ENCODE assay signal across 8 mouse cellular contexts in the genomic region with DNA sequence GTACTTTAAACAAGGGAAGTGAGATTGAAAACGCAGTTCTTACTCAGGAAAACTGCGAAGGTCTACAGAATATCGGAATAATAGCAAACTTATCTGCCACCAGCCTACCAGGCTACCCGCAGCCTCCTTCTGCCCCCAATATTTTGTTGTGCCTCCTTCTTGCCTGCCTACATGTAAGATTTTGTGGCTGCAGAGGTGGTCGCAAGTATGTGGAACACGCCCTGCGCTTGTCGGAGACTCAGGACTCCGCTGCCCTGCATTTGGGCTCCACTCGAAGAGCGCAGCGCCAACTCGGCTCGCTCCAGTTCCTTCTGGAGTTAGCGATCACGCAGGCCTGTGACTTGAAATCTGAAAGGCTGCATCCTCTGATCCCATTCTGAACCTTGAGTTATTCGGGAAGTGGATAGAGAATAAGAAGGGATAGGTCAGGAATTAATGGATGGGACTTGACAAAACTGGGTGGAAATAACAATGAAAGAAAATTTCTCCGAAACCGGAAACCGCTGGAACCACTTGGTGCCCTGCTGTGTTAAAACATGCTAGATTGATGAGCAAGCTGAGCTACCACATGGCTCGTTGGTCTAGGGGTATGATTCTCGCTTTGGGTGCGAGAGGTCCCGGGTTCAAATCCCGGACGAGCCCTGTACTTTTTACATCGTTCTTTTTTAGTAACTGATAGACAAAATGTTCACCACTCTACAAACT. TPM values are rescaled to one million over a fixed set of nuclear protein-coding genes. Genes with fewer than 3 reads are reported as not detected.
DNase-seq lines count a peak whose midpoint lies in the region; ATAC-seq and TF ChIP-seq lines count a peak whose summit lies in the region.

No protein-coding gene starts in this region.

- peak; percentile 89 for DNase-seq in kidney, postnatal 0 days (ENCODE audit: low spot score)
- DNase-seq in liver, embryonic 11.5 days (ENCODE audit: low spot score): peak; percentile 84

- H3K36me3 ChIP-seq in C2C12 (ENCODE audit: control insufficient read depth, insufficient read depth): no peaks in the 10 kb centered on the region
- H3K36me3 ChIP-seq in heart, embryonic 11.5 days (ENCODE audit: control insufficient read depth, insufficient read depth, low read length): no peaks in the 10 kb centered on the region
- no peaks in the 10 kb centered on the region for H3K36me3 ChIP-seq in kidney, postnatal 0 days (ENCODE audit: insufficient read depth, low read length)
- no peaks in the 10 kb centered on the region for H3K36me3 ChIP-seq in liver, embryonic 11.5 days (ENCODE audit: control insufficient read depth, insufficient read depth, low read length)
- no peaks in the 10 kb centered on the region for H3K36me3 ChIP-seq in myocyte (ENCODE audit: control insufficient read depth, insufficient read depth)
- no peaks in the 10 kb centered on the region for H3K36me3 ChIP-seq in stomach, embryonic 14.5 days (ENCODE audit: control insufficient read depth, insufficient read depth, low read length)

- H3K27me3 ChIP-seq in C2C12 (ENCODE audit: control insufficient read depth, insufficient read depth, insufficient read length) (no peaks in the 10 kb centered on the region), myocyte (ENCODE audit: control insufficient read depth, insufficient read depth, insufficient read length) (no peaks in the 10 kb centered on the region)
- H3K27me3 ChIP-seq in heart, embryonic 11.5 days (ENCODE audit: control insufficient read depth, insufficient read depth, low read length): no peaks in the 10 kb centered on the region
- no peaks in the 10 kb centered on the region for H3K27me3 ChIP-seq in kidney, postnatal 0 days (ENCODE audit: insufficient read depth, low read length)
- H3K27me3 ChIP-seq in liver, embryonic 11.5 days (replicated peaks; ENCODE audit: control insufficient read depth, insufficient read depth, low read length): no peaks in the 10 kb centered on the region
- no peaks in the 10 kb centered on the region for H3K27me3 ChIP-seq in stomach, embryonic 14.5 days (ENCODE audit: control insufficient read depth, insufficient read depth, low read length)

- under 1% methylated on average over 27 of the region's 27 CpGs for WGBS in heart, embryonic 11.5 days (ENCODE audit: insufficient replicate concordance)
- under 1% methylated on average over 27 of the region's 27 CpGs for WGBS in kidney, postnatal 0 days
- under 1% methylated on average over 27 of the region's 27 CpGs for WGBS in liver, embryonic 11.5 days
- WGBS in stomach, embryonic 14.5 days: under 1% methylated on average over 27 of the region's 27 CpGs

- H3K4me3 ChIP-seq in C2C12 (ENCODE audit: insufficient read depth, poor library complexity, severe bottlenecking) (peak overlapping the region; percentile 50), myocyte (peak overlapping the region; percentile 59)
- peak overlapping the region; percentile 86 for H3K4me3 ChIP-seq in bone marrow macrophage, adult 2 months (ENCODE audit: insufficient read depth, low read length)
- H3K4me3 ChIP-seq in embryonic fibroblast, embryonic 13.5 days (ENCODE audit: insufficient read depth, low read length): peak overlapping the region; percentile 82
- peak overlapping the region; percentile 64 for H3K4me3 ChIP-seq in heart, embryonic 11.5 days (ENCODE audit: low read depth, low read length)
- H3K4me3 ChIP-seq in kidney, postnatal 0 days (replicated peaks; ENCODE audit: low read depth, low read length): peak overlapping the region; percentile 75
- peak overlapping the region; percentile 76 for H3K4me3 ChIP-seq in liver, embryonic 11.5 days (ENCODE audit: low read depth, low read length)
- H3K4me3 ChIP-seq in stomach, embryonic 14.5 days (ENCODE audit: low read depth, low read length): peak overlapping the region; percentile 52

- H3K4me2 ChIP-seq in heart, embryonic 11.5 days: peak overlapping the region; percentile 80
- peak overlapping the region; percentile 83 for H3K4me2 ChIP-seq in kidney, postnatal 0 days (ENCODE audit: low read length)
- H3K4me2 ChIP-seq in liver, embryonic 11.5 days: peak overlapping the region; percentile 77
- peak overlapping the region; percentile 91 for H3K4me2 ChIP-seq in myocyte (ENCODE audit: low read depth)
- H3K4me2 ChIP-seq in stomach, embryonic 14.5 days (replicated peaks; ENCODE audit: low read depth, low read length): peak overlapping the region; percentile 63

- H3K79me2 ChIP-seq in C2C12 (ENCODE audit: control insufficient read depth, insufficient read depth): no peaks in the 10 kb centered on the region
- H3K79me2 ChIP-seq in myocyte (ENCODE audit: control insufficient read depth, insufficient read depth): no peaks in the 10 kb centered on the region

- H3K9ac ChIP-seq in heart, embryonic 11.5 days (ENCODE audit: low read depth, low read length): peak overlapping the region; percentile 74
- peak overlapping the region; percentile 65 for H3K9ac ChIP-seq in kidney, postnatal 0 days (ENCODE audit: low read depth, low read length)
- peak overlapping the region; percentile 67 for H3K9ac ChIP-seq in liver, embryonic 11.5 days (ENCODE audit: low read depth, low read length)
- peak overlapping the region; percentile 60 for H3K9ac ChIP-seq in stomach, embryonic 14.5 days (replicated peaks; ENCODE audit: low read depth, low read length)

- no peak for TF ChIP-seq POLR2A in bone marrow macrophage, adult 2 months (IDR thresholded peaks at IDR 0.05; ENCODE audit: borderline replicate concordance, low read depth, low read length)
- TF ChIP-seq POLR2A in embryonic fibroblast, embryonic 13.5 days (IDR thresholded peaks at IDR 0.05; ENCODE audit: low read depth, low read length): peak; percentile 45; the same call in 1 of the 2 replicates
- TF ChIP-seq POLR2A in myocyte (IDR thresholded peaks at IDR 0.05; ENCODE audit: insufficient read length, low read depth): no peak

- no peaks in the 10 kb centered on the region for H3K9me3 ChIP-seq in heart, embryonic 11.5 days (replicated peaks; ENCODE audit: control insufficient read depth, low read length)
- no peaks in the 10 kb centered on the region for H3K9me3 ChIP-seq in kidney, postnatal 0 days (replicated peaks; ENCODE audit: low read length)
- H3K9me3 ChIP-seq in liver, embryonic 11.5 days (ENCODE audit: control insufficient read depth, low read length): no peaks in the 10 kb centered on the region
- H3K9me3 ChIP-seq in stomach, embryonic 14.5 days (ENCODE audit: control insufficient read depth, low read depth, low read length): no peaks in the 10 kb centered on the region

- no peak for TF ChIP-seq CTCF in C2C12 (IDR thresholded peaks at IDR 0.05; ENCODE audit: control insufficient read depth, insufficient read depth, insufficient read length)
- no peak for TF ChIP-seq CTCF in bone marrow macrophage, adult 2 months (IDR thresholded peaks at IDR 0.05; ENCODE audit: low read depth, low read length)
- TF ChIP-seq CTCF in embryonic fibroblast, embryonic 13.5 days (IDR thresholded peaks at IDR 0.05; ENCODE audit: borderline replicate concordance, insufficient read depth, low read length): no peak
- TF ChIP-seq CTCF in kidney, postnatal 0 days (IDR thresholded peaks at IDR 0.05; ENCODE audit: low read depth): no peak

- H3K27ac ChIP-seq in bone marrow macrophage, adult 2 months (ENCODE audit: insufficient read depth, low read depth, low read length): peak overlapping the region; percentile 96
- peak overlapping the region; percentile 83 for H3K27ac ChIP-seq in embryonic fibroblast, embryonic 13.5 days (ENCODE audit: insufficient read depth, low read length)
- peak overlapping the region; percentile 82 for H3K27ac ChIP-seq in heart, embryonic 11.5 days (ENCODE audit: low read depth, low read length)
- H3K27ac ChIP-seq in kidney, postnatal 0 days: peak overlapping the region; percentile 83
- H3K27ac ChIP-seq in liver, embryonic 11.5 days (ENCODE audit: low read depth, low read length): peak overlapping the region; percentile 67
- H3K27ac ChIP-seq in stomach, embryonic 14.5 days (ENCODE audit: low read length): peak overlapping the region; percentile 87

- ATAC-seq in heart, embryonic 11.5 days (replicated peaks; ENCODE audit: insufficient number of reproducible peaks, low FRiP score, low TSS enrichment): peak; percentile 35; the same call in 1 of the 2 replicates
- peak; percentile 46; the same call in 1 of the 2 replicates for ATAC-seq in kidney, postnatal 0 days (replicated peaks; ENCODE audit: low FRiP score, low read depth)
- ATAC-seq in liver, embryonic 11.5 days (replicated peaks; ENCODE audit: low FRiP score): peak; percentile 21
- ATAC-seq in stomach, embryonic 14.5 days (ENCODE audit: insufficient number of reproducible peaks, insufficient read depth, low FRiP score, low read depth): peak; percentile 50

- H3K4me1 ChIP-seq in bone marrow macrophage, adult 2 months (ENCODE audit: control insufficient read depth, insufficient read depth, low read length): peaks cover 17% of the 10 kb centered on the region
- peaks cover 5% of the 10 kb centered on the region; the same call in 1 of the 2 replicates for H3K4me1 ChIP-seq in embryonic fibroblast, embryonic 13.5 days (ENCODE audit: control insufficient read depth, insufficient read depth, low read length)
- H3K4me1 ChIP-seq in heart, embryonic 11.5 days (ENCODE audit: control insufficient read depth, insufficient read depth, low read length): no peaks in the 10 kb centered on the region
- H3K4me1 ChIP-seq in kidney, postnatal 0 days (replicated peaks; ENCODE audit: insufficient read depth, low read length): no peaks in the 10 kb centered on the region
- H3K4me1 ChIP-seq in liver, embryonic 11.5 days (replicated peaks; ENCODE audit: control insufficient read depth, insufficient read depth, low read length): no peaks in the 10 kb centered on the region
- 0 out of 2 replicates have a peak, but pooled peaks cover 5% of the 10 kb centered on the region for H3K4me1 ChIP-seq in stomach, embryonic 14.5 days (ENCODE audit: control insufficient read depth, insufficient read depth, low read length)

- peaks cover 1% of the 10 kb centered on the region for H3K79me3 ChIP-seq in C2C12 (ENCODE audit: low read depth)

- H3ac ChIP-seq in C2C12 (ENCODE audit: control insufficient read depth, insufficient read length, low read depth) (peak overlapping the region; percentile 49), myocyte (ENCODE audit: control insufficient read depth, insufficient read length) (peak overlapping the region; percentile 23)

RNA-seq across cellular contexts. Expression of a gene that starts 0.6 kb away (rescaled TPM):
- polyA plus RNA-seq in C2C12 (2012; fragmentation: generic; extraction: Trizol) (14.5 TPM), myocyte (2012; fragmentation: generic; extraction: Trizol) (17.8 TPM)
- 164 and 169 TPM in 2 replicates for polyA plus RNA-seq in bone marrow macrophage, adult 2 months (2012; ENCODE audit: insufficient read depth, insufficient read length, missing spikeins)
- 116 and 134 TPM in 2 replicates for polyA plus RNA-seq in embryonic fibroblast, embryonic 13.5 days (2011; ENCODE audit: insufficient read length, low read depth, missing spikeins)
- polyA plus RNA-seq in heart, embryonic 11.5 days (2014; fragmentation: Nextera tagmentation; extraction: Ambion mirVana): 11.5 and 12.6 TPM in 2 replicates
- 41.4 and 48.2 TPM in 2 replicates for polyA plus RNA-seq in kidney, postnatal 0 days (2015; fragmentation: Nextera tagmentation; extraction: Ambion mirVana)
- 13.3 and 13.6 TPM in 2 replicates for polyA plus RNA-seq in liver, embryonic 11.5 days (2014; fragmentation: Nextera tagmentation; extraction: Ambion mirVana)
- 60.3 and 72.3 TPM in 2 replicates for polyA plus RNA-seq in stomach, embryonic 14.5 days (2014; fragmentation: Nextera tagmentation; extraction: Ambion mirVana)

RNA-seq across cellular contexts. Expression of a gene that starts 0.7 kb away (rescaled TPM):
- 0.92 TPM for polyA plus RNA-seq in C2C12 (2012; fragmentation: generic; extraction: Trizol)
- 31.9 and 39.4 TPM in 2 replicates for polyA plus RNA-seq in bone marrow macrophage, adult 2 months (2012; ENCODE audit: insufficient read depth, insufficient read length, missing spikeins)
- 11.4 TPM in 2 replicates for polyA plus RNA-seq in embryonic fibroblast, embryonic 13.5 days (2011; ENCODE audit: insufficient read length, low read depth, missing spikeins)
- polyA plus RNA-seq in heart, embryonic 11.5 days (2014; fragmentation: Nextera tagmentation; extraction: Ambion mirVana): 2.1 and 2.8 TPM in 2 replicates
- polyA plus RNA-seq in kidney, postnatal 0 days (2015; fragmentation: Nextera tagmentation; extraction: Ambion mirVana): 6.7 and 7.5 TPM in 2 replicates
- 3.6 and 4.0 TPM in 2 replicates for polyA plus RNA-seq in liver, embryonic 11.5 days (2014; fragmentation: Nextera tagmentation; extraction: Ambion mirVana)
- polyA plus RNA-seq in myocyte (2012; fragmentation: generic; extraction: Trizol): 1.3 TPM
- polyA plus RNA-seq in stomach, embryonic 14.5 days (2014; fragmentation: Nextera tagmentation; extraction: Ambion mirVana): 11.6 and 16.5 TPM in 2 replicates

RNA-seq across cellular contexts. Expression of a gene that starts 16.0 kb away (rescaled TPM):
- polyA plus RNA-seq in C2C12 (2012; fragmentation: generic; extraction: Trizol): not detected
- polyA plus RNA-seq in bone marrow macrophage, adult 2 months (2012; ENCODE audit: insufficient read depth, insufficient read length, missing spikeins): not detected in 2 replicates
- polyA plus RNA-seq in embryonic fibroblast, embryonic 13.5 days (2011; ENCODE audit: insufficient read length, low read depth, missing spikeins): not detected in 2 replicates
- polyA plus RNA-seq in heart, embryonic 11.5 days (2014; fragmentation: Nextera tagmentation; extraction: Ambion mirVana): not detected in 2 replicates
- not detected in 2 replicates for polyA plus RNA-seq in kidney, postnatal 0 days (2015; fragmentation: Nextera tagmentation; extraction: Ambion mirVana)
- not detected in 2 replicates for polyA plus RNA-seq in liver, embryonic 11.5 days (2014; fragmentation: Nextera tagmentation; extraction: Ambion mirVana)
- polyA plus RNA-seq in myocyte (2012; fragmentation: generic; extraction: Trizol): not detected
- polyA plus RNA-seq in stomach, embryonic 14.5 days (2014; fragmentation: Nextera tagmentation; extraction: Ambion mirVana): not detected in 2 replicates

RNA-seq across cellular contexts. Expression of a gene that starts 24.0 kb away (rescaled TPM):
- polyA plus RNA-seq in C2C12 (2012; fragmentation: generic; extraction: Trizol): not detected
- polyA plus RNA-seq in bone marrow macrophage, adult 2 months (2012; ENCODE audit: insufficient read depth, insufficient read length, missing spikeins): not detected in 2 replicates
- polyA plus RNA-seq in embryonic fibroblast, embryonic 13.5 days (2011; ENCODE audit: insufficient read length, low read depth, missing spikeins): not detected in 2 replicates
- polyA plus RNA-seq in heart, embryonic 11.5 days (2014; fragmentation: Nextera tagmentation; extraction: Ambion mirVana): not detected in 2 replicates
- polyA plus RNA-seq in kidney, postnatal 0 days (2015; fragmentation: Nextera tagmentation; extraction: Ambion mirVana): 2.0 and 2.8 TPM in 2 replicates
- not detected in 2 replicates for polyA plus RNA-seq in liver, embryonic 11.5 days (2014; fragmentation: Nextera tagmentation; extraction: Ambion mirVana)
- 0.05 TPM for polyA plus RNA-seq in myocyte (2012; fragmentation: generic; extraction: Trizol)
- not detected in 2 replicates for polyA plus RNA-seq in stomach, embryonic 14.5 days (2014; fragmentation: Nextera tagmentation; extraction: Ambion mirVana)

RNA-seq across cellular contexts. Expression of a gene that starts 32.8 kb away (rescaled TPM):
- polyA plus RNA-seq in C2C12 (2012; fragmentation: generic; extraction: Trizol) (not detected), myocyte (2012; fragmentation: generic; extraction: Trizol) (not detected)
- not detected in 2 replicates for polyA plus RNA-seq in bone marrow macrophage, adult 2 months (2012; ENCODE audit: insufficient read depth, insufficient read length, missing spikeins)
- not detected in 2 replicates for polyA plus RNA-seq in embryonic fibroblast, embryonic 13.5 days (2011; ENCODE audit: insufficient read length, low read depth, missing spikeins)
- 0.46 TPM in 1 of 2 replicates, not detected in the other for polyA plus RNA-seq in heart, embryonic 11.5 days (2014; fragmentation: Nextera tagmentation; extraction: Ambion mirVana)
- 10.3 and 11.1 TPM in 2 replicates for polyA plus RNA-seq in kidney, postnatal 0 days (2015; fragmentation: Nextera tagmentation; extraction: Ambion mirVana)
- 1.4 and 1.6 TPM in 2 replicates for polyA plus RNA-seq in liver, embryonic 11.5 days (2014; fragmentation: Nextera tagmentation; extraction: Ambion mirVana)
- 0.80 TPM in 1 of 2 replicates, not detected in the other for polyA plus RNA-seq in stomach, embryonic 14.5 days (2014; fragmentation: Nextera tagmentation; extraction: Ambion mirVana)

Comparison
In these comparisons a context has a peak if more than half of its experiments do, and no peak if none do; other contexts are left out.
1. Peak in every context shown above with its lines: DNase-seq, ATAC-seq, H3K4me3 ChIP-seq and H3K27ac ChIP-seq.